In the genomic region with DNA sequence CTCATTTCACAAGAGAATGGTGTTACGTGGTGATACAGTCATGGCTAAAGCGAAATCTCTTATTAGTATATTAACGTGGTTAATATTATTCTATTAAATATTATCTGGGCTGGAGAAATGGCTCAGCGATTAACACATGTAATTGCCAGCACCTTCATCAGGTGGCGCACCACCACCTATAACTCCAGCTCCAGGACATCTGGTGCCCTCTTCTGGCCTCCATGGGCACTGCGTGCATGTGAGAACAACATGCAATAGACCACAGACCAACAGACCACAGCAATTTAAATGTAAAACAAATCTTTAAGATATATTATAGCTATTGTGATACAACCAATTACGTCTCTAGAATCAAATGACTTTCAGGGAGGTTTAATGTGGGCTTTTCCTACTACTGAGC, we compare ENCODE assay signal across 8 mouse cellular contexts. TPM values are rescaled to one million over a fixed set of nuclear protein-coding genes. Genes with fewer than 3 reads are reported as not detected.
A peak's percentile ranks its signal among the peaks of the same experiment; 100 is the strongest.
DNase-seq lines count a peak whose midpoint lies in the region.

No protein-coding gene starts in this region.

- DNase-seq in embryo, embryonic 10.5 days (ENCODE audit: low spot score) = peak; percentile 62
- DNase-seq in embryo, embryonic 11 days = no peak
- peak; percentile 67 for DNase-seq in right cerebral cortex, postnatal 14 days
- no peak for DNase-seq in right cerebral cortex, postnatal 36 days (ENCODE audit: low spot score in 2 of 2)
- DNase-seq in forelimb bud, embryonic 11.5 days (ENCODE audit: low read depth, low spot score) = peak; percentile 35
- DNase-seq in lung, adult 18-20 months = peak; percentile 45 to 62
- DNase-seq in testis, postnatal 10 days (ENCODE audit: low spot score) = peak; percentile 71
- DNase-seq in urinary bladder, adult 2 months (ENCODE audit: low spot score) = no peak

RNA-seq across cellular contexts. Expression of gene Ddo, which starts 0.7 kb away (rescaled TPM):
- polyA plus RNA-seq in urinary bladder, adult 2 months (2012; rRNA removed) = 0.78 and 1.3 TPM in 2 replicates

RNA-seq across cellular contexts. Expression of gene Mettl24, which starts 53.9 kb away (rescaled TPM):
- polyA plus RNA-seq in urinary bladder, adult 2 months (2012; rRNA removed) = 2.0 and 2.4 TPM in 2 replicates

RNA-seq across cellular contexts. Expression of gene Slc22a16, which starts 59.0 kb away (rescaled TPM):
- polyA plus RNA-seq in urinary bladder, adult 2 months (2012; rRNA removed) = not detected in 2 replicates

Comparison
In these comparisons a context has a peak if more than half of its experiments do, and no peak if none do; other contexts are left out.
1. DNase-seq: peak in embryo, embryonic 10.5 days (single experiment), right cerebral cortex, postnatal 14 days (single experiment), forelimb bud, embryonic 11.5 days (single experiment), lung, adult 18-20 months (2 of 2) and testis, postnatal 10 days (single experiment); none in embryo, embryonic 11 days (single experiment), right cerebral cortex, postnatal 36 days (0 of 2) and urinary bladder, adult 2 months (single experiment).